23 mouse cellular contexts compared by ENCODE assay signal in the genomic region with DNA sequence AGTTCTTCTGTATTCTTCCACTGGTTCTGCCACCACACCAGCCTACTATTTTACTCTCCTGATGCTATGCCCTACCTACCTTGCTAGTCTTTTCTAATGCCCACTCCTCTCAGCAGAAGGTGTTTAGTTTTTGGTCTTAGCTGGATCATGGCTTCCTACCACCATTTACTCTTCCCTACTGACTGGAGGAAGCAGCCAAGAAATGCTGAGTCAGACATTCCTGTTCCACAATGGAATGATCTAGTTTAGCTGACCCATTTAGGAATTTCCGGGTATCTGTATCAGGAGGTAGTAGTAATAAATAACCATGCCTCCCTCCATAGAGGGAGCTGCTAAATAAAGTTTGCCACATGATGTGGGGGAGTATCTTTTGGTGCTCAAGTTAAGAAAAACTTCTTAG. TPM values are rescaled to one million over a fixed set of nuclear protein-coding genes. Genes with fewer than 3 reads are reported as not detected.
DNase-seq lines count a peak whose midpoint lies in the region; ATAC-seq and TF ChIP-seq lines count a peak whose summit lies in the region.
"Had no signal": no experiment of that assay in that cellular context is flagged by ENCODE, and none has a peak within 500 bp of the region (broad histone marks: within the 10 kb centered on the region; RNA-seq: fewer than 3 reads in every experiment).

No protein-coding gene starts in this region.

- peaks cover 4% of the 10 kb centered on the region; the same call in 1 of the 2 replicates for H3K4me1 ChIP-seq in heart, embryonic 12.5 days (replicated peaks)
- H3K4me1 ChIP-seq: hindbrain, embryonic 15.5 days; limb, embryonic 15.5 days; megakaryocyte, embryonic 14.5 days; midbrain, embryonic 13.5 days had no signal

- no peak overlapping the region for H3K4me3 ChIP-seq in gastrocnemius, adult 2 months
- H3K4me3 ChIP-seq in heart, embryonic 12.5 days = no peak overlapping the region
- H3K4me3 ChIP-seq: hindbrain, embryonic 15.5 days; intestine, embryonic 15.5 days; limb, embryonic 15.5 days; megakaryocyte, embryonic 14.5 days; midbrain, embryonic 13.5 days had no signal

- no peak overlapping the region for H3K9ac ChIP-seq in heart, embryonic 12.5 days
- H3K9ac ChIP-seq: forebrain, postnatal 0 days; hindbrain, embryonic 15.5 days; intestine, embryonic 15.5 days; limb, embryonic 15.5 days; liver, embryonic 14.5 days; lung, embryonic 14.5 days; midbrain, embryonic 13.5 days had no signal

- H3K27ac ChIP-seq in gastrocnemius, adult 2 months = peak overlapping the region; percentile 44
- no peak overlapping the region for H3K27ac ChIP-seq in heart, embryonic 12.5 days (ENCODE audit: poor library complexity, severe bottlenecking)
- H3K27ac ChIP-seq: hindbrain, embryonic 15.5 days; intestine, embryonic 15.5 days; limb, embryonic 15.5 days; liver, embryonic 14.5 days; midbrain, embryonic 13.5 days had no signal

- no peaks in the 10 kb centered on the region for H3K36me3 ChIP-seq in heart, embryonic 12.5 days
- H3K36me3 ChIP-seq: hindbrain, embryonic 15.5 days; intestine, embryonic 15.5 days; limb, embryonic 15.5 days; midbrain, embryonic 13.5 days had no signal

- no peak overlapping the region for H3K4me2 ChIP-seq in heart, embryonic 12.5 days
- H3K4me2 ChIP-seq: hindbrain, embryonic 15.5 days; intestine, embryonic 15.5 days; limb, embryonic 15.5 days; lung, embryonic 14.5 days; midbrain, embryonic 13.5 days had no signal

- intact Hi-C loops in gastrocnemius, adult 2 months (cut with DNase I) = loop anchor here (5.0 kb wide), 1 partner anchor 52 kb away; no protein-coding TSS in a partner anchor
- intact Hi-C loops in gastrocnemius, postnatal 36 days (cut with DNase I) = no loop called here
- intact Hi-C loops in heart, postnatal 10 days (cut with DNase I) = loop anchor here (5.0 kb wide), 1 partner anchor 37 kb away; no protein-coding TSS in a partner anchor

- H3K9me3 ChIP-seq in heart, embryonic 12.5 days (replicated peaks) = peaks cover 4% of the 10 kb centered on the region; the same call in 1 of the 2 replicates
- H3K9me3 ChIP-seq: hindbrain, embryonic 15.5 days; intestine, embryonic 15.5 days; limb, embryonic 15.5 days; midbrain, embryonic 13.5 days had no signal

- H3K27me3 ChIP-seq in heart, embryonic 12.5 days (replicated peaks) = no peaks in the 10 kb centered on the region
- H3K27me3 ChIP-seq: hindbrain, embryonic 15.5 days; intestine, embryonic 15.5 days; limb, embryonic 15.5 days; megakaryocyte, embryonic 14.5 days; midbrain, embryonic 13.5 days had no signal

- WGBS in heart, embryonic 12.5 days = 46% methylated on average over 1 of the region's 1 CpGs

- no peak for DNase-seq in gastrocnemius, adult 2 months
- no peak for DNase-seq in gastrocnemius, postnatal 36 days
- DNase-seq in heart, postnatal 10 days = peak; percentile 48 to 56
- DNase-seq in Muller cell, postnatal 12 days (ENCODE audit: inconsistent ontology term) = peak; percentile 26
- DNase-seq in telencephalon, adult 2 months (ENCODE audit: low read depth, low spot score) = peak; percentile 24
- DNase-seq in lung, postnatal 25 days (ENCODE audit: low spot score) = no peak
- DNase-seq: adrenal gland, postnatal 25 days; B cell, adult 2 months; cerebellum, postnatal 10 days; forebrain, postnatal 0 days; kidney, adult 9 months; left cerebral cortex, postnatal 4 days; lung, embryonic 14.5 days; lung, postnatal 36 days; right cerebral cortex, postnatal 14 days; spleen, adult 18-20 months had no signal

- TF ChIP-seq CTCF in gastrocnemius, adult 2 months (IDR thresholded peaks at IDR 0.05) = no peak

- ATAC-seq in heart, embryonic 12.5 days (ENCODE audit: insufficient number of reproducible peaks, low FRiP score) = no peak
- ATAC-seq: forebrain, postnatal 0 days; intestine, embryonic 15.5 days; midbrain, embryonic 13.5 days had no signal

RNA-seq across cellular contexts. Expression of a gene that starts 48.0 kb away (rescaled TPM):
- 10 to 100 TPM; 20.9 to 27.0 TPM for total RNA-seq in gastrocnemius, adult 2 months (2021)
- total RNA-seq in gastrocnemius, postnatal 36 days (2021) = 10 to 100 TPM; 17.1 to 21.1 TPM
- total RNA-seq in heart, postnatal 10 days (2021) = 100 to 1,000 TPM; 132 to 182 TPM
- 72.9 and 76.5 TPM in 2 replicates for polyA plus RNA-seq in heart, embryonic 12.5 days (2016; fragmentation: Nextera tagmentation; extraction: Ambion mirVana)

Comparison
In these comparisons a context has a peak if more than half of its experiments do, and no peak if none do; other contexts are left out.
1. DNase-seq: peak in heart, postnatal 10 days (2 of 2), Muller cell, postnatal 12 days (single experiment) and telencephalon, adult 2 months (single experiment); none in gastrocnemius, adult 2 months (single experiment), gastrocnemius, postnatal 36 days (0 of 2) and lung, postnatal 25 days (single experiment).
2. RNA of a gene that starts 48.0 kb away (total RNA-seq): 132 to 182 TPM in heart, postnatal 10 days; 20.9 to 27.0 TPM in gastrocnemius, adult 2 months and 17.1 to 21.1 TPM in gastrocnemius, postnatal 36 days; every median in the first group is over 4 times any median in the second.